Mouse (Mus musculus): ENCODE data around the gene Secisbp2l.
A peak's percentile ranks its signal among the peaks of the same experiment; 100 is the strongest.

Secisbp2l gene

DNA sequence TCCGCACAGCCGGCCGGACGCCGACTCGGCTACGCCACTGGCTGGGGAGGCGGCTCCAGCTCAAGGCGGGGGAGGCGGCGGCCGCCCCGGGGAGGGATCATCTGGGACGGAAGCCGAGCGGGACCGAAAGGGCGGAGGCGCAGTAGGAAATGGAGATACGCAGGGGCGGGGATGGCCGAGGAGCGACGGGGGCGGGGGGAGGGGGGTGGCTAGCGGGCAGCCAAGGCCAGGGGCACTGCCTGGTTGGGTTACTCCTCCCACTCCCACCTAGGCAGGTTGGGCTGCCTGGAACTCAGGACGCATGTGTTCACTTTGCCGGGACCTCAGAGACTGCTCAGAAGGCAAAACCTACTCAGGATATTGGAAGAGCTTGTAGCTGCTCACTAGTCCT is at the start of gene Secisbp2l:
Secisbp2l (minus strand) TSS at position 152 of the 391 bp plus-strand sequence.
- DNase-seq (ENCODE audit: inconsistent age in 2 of 2, low spot score in 1 of 2), result peak; percentile 97 to 99

DNA sequence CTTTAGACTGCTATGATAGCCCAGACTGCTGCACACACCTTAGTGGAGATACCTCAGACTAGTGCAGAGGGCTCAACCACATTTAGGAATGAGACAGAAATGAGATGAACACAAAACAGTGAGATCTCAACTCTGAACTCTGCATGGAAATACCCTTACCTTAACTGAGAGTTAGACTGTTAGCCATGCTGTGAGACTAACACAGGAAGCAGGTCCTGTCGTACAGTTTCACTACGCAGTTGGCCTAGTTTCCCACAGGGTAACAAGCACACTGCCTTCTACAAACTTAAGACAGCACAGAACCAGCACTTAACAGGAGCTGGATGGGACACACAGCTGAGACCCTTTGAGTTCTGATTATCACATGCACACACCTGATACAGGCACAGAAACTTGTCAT is 47.3 kb upstream of the Secisbp2l start:
- no peak for DNase-seq (ENCODE audit: inconsistent age in 2 of 2, low spot score in 1 of 2)

DNA sequence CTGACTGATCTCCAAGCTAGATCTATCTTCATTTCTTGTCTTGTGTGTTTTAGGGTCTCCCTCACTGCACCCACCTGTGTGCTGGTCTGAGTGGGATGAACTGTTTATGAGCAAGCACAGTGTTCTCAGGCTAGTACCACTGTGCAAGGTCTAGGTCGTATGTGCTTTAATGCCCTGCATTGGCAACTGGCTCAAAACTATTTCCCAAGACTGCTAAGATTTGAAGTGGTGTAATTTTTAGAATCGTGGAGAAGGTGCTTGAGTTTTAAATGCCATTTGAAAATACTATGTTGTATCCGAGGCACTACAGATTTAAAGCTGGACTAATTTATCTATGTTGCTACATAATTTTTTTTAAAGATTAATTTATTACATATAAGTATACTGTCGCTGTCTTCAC is 45.2 kb upstream of the Secisbp2l start:
- DNase-seq (ENCODE audit: inconsistent age in 2 of 2, low spot score in 1 of 2), result no peak

DNA sequence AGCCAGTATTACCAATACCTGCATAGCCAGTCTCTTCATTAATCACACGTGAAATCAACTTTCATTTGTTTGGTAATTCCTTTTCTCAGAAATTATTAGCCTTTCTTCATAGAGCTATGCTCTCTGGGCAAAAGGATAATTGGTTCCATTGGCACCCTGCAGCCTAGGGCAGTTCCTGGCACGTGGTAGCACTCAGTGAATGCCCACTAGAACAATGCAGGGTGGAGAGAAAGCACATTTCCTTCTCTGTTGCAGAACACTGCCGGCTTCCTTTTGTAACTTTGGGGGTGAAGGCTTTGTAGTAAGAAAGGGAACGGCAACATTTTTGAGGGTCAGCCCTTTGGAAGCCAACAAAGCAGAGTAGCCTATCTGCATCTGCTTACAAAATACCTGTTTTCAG is 43.5 kb upstream of the Secisbp2l start:
- no peak for DNase-seq (ENCODE audit: inconsistent age in 2 of 2, low spot score in 1 of 2)

DNA sequence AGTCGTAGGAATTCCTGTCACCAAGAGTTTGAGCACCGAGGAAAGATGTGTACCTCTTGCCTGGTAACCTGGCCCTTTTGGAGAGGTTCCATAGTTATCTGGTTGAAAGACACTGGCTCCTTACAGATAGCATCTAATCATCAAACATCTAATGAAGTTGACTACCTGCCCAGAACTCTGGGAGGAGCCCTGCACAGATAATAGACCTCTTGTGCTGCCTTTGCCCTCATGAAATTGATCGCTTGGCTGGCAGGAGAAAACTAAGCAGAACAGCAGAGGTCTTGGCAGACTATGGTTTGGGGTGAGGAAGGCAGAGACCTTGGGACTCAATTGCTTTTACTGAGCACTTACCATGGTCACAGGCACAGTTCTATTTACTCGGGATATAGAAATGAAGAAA is 37.7 kb upstream of the Secisbp2l start:
- DNase-seq (ENCODE audit: inconsistent age in 2 of 2, low spot score in 1 of 2), result no peak

DNA sequence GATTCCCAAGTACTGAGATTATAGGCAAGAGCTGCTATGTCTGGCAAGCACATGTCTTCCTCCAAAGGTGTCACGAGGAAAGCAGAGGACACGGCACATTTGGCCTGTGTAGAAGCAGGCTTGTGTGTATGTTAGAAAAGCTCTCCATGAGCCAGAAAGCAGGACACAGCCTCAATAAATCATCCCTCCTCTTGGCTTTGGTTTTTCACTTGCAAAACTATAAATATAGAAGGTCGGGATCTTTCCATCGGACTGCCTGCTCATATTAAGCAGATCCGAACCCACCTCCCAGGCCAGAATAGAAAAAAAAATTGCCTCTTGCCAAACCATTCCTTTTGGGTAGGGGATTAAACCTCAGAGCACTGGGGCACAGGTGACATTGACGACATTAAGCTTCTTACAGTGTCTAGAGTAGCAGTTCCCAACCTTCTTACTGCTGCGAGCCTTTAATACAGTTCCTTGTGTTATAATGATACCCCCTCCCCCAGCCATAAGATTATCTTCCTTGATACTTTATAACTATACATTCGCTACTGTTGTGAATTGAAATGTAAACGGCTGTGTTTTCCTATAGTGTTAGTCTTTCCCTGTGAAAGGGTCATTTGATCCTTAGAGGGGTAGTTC is 31.4 kb upstream of the Secisbp2l start:
- peak in 1 of 2 experiments; percentile 51 for DNase-seq (ENCODE audit: inconsistent age in 2 of 2, low spot score in 1 of 2)

DNA sequence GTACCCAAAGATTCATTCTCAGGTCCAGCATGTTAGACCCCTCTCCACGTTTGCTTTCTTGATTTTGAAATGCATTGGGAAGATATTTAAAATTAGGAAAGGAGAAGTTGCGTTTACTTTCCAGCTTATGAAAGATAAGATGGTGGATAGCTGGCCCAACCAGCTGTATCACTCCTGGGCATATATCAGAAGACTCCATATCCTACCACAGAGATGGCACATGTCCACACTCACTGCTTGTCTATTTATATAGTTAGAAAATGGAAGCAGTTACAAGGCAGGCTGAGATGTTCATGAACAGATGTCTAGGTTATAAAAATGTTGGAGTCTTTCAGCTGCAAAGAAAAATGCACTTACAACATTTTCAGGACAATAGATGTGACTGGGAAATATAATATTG is 28.7 kb upstream of the Secisbp2l start:
- DNase-seq (ENCODE audit: inconsistent age in 2 of 2, low spot score in 1 of 2), result no peak

DNA sequence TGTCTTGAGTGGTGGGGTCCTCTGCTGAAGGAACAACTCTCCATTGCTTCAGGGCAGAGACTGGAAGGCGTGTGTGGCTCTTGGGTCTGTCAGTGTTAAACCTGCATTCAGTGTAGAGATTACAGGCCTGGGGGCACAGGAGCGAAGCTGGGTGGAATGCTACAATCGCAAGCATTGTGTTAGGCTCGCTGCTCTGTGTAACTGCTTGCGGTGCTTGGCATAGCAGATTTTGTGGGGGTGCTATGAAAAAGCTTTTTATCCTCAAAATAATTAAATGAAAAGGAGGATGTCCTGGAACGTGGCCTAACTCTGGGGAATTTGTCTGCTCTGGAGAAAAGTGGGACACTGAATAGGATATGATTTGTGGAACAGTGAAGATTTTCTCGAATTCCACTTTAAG is 26.9 kb upstream of the Secisbp2l start:
- DNase-seq (ENCODE audit: inconsistent age in 2 of 2, low spot score in 1 of 2), result no peak

DNA sequence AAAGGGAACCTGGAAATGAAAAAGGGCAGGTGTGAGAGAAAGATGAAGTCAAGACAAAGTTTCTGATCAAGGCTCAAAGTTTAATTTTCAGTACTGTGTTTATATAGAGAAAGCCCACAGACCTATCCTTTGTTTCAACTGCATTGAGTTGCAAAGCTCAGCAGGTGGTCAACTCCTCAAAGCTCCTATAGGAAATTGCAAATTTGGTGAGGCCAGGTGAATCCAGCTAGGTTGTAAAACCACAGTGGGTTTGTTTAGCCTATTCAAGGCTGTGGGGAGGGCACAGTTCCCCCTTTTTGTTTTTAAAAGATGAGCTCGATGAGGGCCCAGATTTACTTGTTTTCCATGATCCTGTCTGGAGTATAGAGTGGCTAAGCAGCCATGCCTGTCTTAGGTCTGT is 23.2 kb upstream of the Secisbp2l start:
- DNase-seq (ENCODE audit: inconsistent age in 2 of 2, low spot score in 1 of 2), result no peak

DNA sequence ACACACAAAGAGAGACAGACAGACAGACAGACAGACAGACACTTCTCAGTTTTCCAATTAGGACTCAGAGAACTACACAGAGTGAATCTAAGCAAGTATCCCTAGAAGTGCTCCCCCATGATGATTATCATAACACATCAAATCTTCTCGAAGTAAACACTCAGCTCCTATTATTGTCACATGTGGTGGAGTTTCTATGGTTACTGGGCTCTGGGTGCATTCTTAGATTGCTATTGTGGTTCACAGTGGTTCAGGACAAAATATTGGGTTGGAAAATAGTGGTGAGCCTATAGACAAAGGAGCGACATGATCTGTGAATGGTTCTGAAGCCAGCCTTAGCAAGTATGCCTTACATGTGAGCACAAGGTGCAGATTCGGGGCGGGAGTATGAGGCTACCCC is 19.3 kb upstream of the Secisbp2l start:
- no peak for DNase-seq (ENCODE audit: inconsistent age in 2 of 2, low spot score in 1 of 2)

DNA sequence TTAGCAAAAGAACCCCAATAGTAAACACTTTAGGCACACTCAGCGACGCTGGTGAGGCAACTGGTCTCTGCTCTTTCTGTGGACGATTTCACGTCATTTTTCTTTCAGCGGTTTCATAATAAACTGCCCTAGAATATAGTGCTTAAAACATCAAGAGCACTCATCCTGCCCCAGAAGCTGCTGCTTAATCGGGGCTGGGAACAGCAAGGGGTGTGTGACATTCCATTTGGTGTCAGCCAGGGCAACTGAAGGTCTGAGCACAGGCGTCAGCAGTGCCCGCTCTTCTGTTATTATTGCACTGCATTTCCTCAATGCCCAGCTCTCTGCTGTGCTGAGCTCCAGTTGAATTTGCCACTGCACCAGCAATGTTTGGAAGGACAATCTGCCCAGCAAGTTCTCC is 18.4 kb upstream of the Secisbp2l start:
- no peak for DNase-seq (ENCODE audit: inconsistent age in 2 of 2, low spot score in 1 of 2)

DNA sequence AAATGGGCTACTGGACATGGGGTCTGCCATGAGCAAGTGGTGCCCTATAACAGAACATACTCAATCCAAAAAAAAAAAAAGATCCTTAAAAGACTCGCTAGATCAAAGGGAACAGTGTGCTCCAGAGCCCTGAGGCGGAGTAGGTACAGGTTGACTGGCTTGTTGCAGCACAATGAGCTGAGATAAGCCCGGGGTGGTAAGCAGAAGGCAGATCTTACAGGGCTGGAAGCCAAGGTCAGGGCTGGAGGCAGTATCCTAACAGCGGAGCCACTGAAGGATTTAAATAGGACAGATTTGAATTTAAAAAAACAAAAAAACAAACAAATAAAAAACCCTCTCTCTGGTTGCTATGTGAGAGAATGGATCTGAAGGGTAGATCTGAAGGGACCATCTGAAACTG is 17.8 kb upstream of the Secisbp2l start:
- DNase-seq (ENCODE audit: inconsistent age in 2 of 2, low spot score in 1 of 2), result peak; percentile 69 to 78

DNA sequence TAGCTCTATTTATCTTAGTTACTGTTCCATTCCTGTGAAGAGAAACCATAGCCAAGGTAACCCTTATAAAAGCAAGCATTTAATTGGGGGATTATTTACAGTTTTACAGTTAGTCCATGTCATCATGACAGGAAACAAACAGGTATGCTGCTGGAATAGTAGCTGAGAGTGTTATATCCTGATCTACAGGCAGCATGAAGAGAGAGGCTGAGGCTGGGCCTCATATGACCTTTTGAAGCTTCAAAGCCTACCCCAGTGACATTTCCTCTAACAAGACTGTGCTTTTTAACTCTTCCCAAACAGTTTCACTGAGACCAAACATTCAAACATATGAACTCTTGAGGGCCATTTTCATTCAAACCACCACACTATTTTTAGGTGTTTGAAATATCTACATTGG is 15.2 kb upstream of the Secisbp2l start:
- no peak for DNase-seq (ENCODE audit: inconsistent age in 2 of 2, low spot score in 1 of 2)

DNA sequence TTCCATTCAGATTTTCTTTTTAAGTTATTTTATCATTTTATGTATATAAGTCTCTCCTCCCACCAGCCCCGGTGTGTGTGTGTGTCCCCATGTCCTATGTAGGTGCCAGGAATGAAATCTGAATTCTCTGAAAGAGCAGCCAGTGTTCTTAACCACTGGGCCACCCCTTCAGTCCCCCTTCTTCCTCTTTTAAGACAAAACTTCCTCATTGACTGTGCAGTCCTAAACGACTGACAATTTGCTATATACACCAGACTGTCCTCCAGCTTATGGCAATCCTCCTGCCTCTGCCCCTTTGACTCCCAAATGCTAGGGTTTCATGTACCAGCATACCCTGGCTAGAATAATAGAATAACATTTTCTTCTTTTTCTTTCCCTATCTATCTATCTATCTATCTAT is 12.4 kb upstream of the Secisbp2l start:
- DNase-seq (ENCODE audit: inconsistent age in 2 of 2, low spot score in 1 of 2), result no peak

DNA sequence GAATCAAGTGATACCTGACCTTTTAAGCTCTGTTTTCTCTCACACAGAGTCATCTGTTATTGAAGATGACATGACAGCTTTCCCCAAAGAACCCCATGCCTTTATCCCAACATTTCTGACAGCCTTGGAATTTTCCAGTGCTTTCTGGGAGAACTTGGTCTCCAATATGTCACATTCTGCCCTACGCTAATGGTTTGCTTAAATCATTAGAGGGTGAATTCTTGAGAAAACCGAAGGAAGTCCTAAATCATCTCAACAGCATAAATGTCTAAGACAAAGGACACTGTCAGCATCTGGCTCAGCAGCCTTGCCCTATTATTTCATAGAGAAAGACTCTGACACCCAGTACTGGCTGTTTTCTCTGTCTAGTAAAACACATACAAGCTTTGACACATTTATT is 11.5 kb upstream of the Secisbp2l start:
- peak in 1 of 2 experiments; percentile 38 for DNase-seq (ENCODE audit: inconsistent age in 2 of 2, low spot score in 1 of 2)

DNA sequence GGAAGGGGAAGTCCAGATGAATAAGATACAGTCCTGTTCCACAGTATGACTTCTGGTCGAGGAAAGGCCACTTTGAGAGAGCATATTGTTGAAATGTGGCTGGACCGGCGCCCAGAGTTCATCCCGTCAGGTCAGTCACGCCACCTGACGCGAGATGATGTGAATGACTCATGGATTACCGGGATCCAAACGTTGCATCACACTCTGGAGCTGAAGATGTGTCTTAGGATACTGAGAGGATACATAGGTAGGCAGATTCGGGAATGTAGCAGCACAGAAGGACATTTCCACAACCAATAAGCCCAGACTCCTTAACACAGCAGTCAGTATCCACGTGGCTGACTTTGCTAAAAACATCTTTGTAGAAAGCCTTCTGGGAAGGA is 10.2 kb upstream of the Secisbp2l start:
- DNase-seq (ENCODE audit: inconsistent age in 2 of 2, low spot score in 1 of 2), result no peak

DNA sequence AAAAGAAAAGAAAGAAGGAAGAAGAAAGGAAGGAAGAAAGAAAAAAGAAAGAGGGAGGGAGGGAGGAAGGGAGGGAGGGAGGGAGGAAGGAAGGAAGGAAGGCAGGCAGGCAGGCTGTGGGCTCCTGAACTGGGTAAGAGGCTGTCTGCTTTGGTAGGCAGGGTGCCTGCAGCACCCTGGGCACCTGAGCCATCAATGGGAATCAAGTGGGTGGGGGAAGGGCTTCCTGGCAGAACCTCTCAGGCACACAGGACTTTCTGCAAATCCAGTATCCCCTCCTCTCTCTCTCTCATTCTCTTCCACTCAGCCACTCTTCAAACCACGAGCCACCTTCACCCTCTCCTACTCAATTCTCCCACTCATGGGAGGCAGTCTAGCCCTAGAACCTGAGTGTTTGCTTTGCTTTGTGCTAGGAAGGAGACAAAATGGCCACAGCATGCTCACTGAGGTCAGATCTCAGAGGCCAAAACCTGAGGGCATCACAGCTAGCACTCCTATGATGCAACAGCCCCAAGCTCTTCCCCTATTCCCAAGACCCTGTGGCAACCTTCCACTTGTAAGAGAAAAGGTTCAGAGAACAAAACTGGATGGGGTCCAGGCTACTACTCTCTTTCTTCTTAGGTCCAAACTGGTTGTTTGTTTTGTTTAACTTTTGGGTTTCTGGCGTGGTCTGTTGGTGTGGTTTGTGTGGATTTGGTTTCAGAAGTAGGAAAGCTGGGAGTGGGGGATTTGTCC is 9.6 kb upstream of the Secisbp2l start:
- DNase-seq (ENCODE audit: inconsistent age in 2 of 2, low spot score in 1 of 2), result no peak

DNA sequence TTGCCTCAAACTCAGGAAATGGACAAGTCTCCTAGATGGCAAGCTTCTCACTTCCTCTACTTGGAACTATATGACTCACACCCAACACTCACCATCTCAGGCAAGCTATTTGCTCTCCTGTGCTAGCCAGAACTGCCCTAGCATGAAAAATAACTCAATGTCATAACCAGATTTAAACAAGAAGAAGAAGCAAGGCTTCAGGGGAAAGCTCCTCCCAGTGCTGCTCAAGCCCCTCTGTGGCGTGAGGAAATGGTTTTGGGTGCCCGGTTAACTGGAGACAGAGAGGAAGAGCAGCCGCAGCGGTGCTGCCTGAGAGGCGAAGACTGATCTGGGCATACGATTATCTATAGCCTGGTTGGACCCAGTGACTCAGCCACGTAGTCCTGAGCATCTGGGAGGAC is 8.8 kb upstream of the Secisbp2l start:
- no peak for DNase-seq (ENCODE audit: inconsistent age in 2 of 2, low spot score in 1 of 2)

DNA sequence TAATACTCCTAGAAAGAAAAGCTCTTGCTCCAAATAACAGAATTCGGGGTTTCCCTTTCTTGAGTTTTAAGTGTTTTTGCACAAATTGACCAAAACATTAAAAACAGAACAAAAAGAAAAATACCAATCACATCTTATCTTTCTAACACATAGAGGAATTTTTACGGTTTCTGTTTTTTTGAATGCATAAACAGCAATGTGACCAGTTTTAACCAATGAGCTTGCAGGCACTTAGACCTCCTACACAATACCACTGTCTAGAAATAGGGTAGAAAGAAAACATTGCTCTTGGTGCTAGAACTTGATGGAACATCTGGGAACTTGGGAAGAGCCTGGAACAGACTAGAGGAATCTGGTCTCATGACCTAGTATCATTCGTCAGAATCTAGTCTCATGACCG is 7.6 kb upstream of the Secisbp2l start:
- DNase-seq (ENCODE audit: inconsistent age in 2 of 2, low spot score in 1 of 2), result no peak

DNA sequence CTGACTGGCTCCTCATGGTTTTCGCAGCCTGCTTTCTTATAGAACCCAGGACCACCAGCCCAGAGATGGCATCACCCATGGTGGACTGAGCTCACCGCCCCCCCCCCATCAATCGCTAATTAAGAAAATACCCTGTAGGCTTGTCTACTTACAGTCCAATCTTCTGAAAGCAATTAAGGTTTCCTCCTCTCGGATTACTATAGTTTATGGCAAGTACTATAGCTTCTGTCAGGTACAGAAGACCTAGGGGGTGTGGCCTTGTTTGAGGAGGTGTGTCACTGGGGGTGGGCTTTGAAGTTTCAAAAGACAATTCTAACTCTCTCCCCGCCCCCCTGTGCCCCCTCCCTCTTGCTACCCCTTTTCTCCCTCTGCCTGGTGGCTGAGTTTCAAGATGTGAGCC is 6.6 kb upstream of the Secisbp2l start:
- DNase-seq (ENCODE audit: inconsistent age in 2 of 2, low spot score in 1 of 2), result no peak

DNA sequence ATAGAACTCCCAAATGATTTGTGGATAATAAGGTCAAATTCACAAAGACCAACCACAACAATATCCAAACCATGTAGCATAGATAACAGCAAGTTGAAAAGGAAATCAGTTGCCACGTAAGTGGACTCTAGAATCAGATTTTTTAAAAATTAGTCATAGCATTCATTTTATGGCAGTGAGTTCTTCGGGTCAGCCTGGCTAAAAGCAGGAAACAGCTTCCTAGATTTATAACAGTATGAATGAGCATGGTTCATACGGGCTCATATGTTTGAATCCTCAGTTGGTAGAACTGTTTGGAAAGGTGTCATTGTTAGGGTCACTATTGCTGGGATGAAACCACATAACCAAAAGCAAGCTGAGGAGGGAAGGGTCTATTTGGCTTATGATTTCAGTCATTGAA is 6.1 kb upstream of the Secisbp2l start:
- peak in 1 of 2 experiments; percentile 31 for DNase-seq (ENCODE audit: inconsistent age in 2 of 2, low spot score in 1 of 2)

DNA sequence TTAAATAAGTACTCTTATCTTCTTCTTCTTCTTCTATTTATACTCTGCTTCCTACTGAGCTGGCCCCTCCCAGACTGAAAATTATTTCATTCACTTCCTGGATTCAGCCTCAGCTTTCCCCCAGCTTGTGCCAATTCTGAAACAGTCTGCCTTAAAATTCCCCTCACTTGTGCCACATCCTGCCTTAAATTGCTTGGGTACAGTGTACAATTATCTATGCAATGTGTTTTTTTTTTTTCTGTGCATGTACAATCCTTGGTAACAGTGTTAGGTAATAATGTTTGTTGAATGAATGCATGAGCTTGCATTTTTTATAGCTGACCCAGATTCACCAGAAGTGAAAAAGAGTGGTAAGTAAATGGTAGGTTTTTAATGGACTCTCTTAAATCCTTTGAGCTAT is 5.7 kb upstream of the Secisbp2l start:
- no peak for DNase-seq (ENCODE audit: inconsistent age in 2 of 2, low spot score in 1 of 2)

DNA sequence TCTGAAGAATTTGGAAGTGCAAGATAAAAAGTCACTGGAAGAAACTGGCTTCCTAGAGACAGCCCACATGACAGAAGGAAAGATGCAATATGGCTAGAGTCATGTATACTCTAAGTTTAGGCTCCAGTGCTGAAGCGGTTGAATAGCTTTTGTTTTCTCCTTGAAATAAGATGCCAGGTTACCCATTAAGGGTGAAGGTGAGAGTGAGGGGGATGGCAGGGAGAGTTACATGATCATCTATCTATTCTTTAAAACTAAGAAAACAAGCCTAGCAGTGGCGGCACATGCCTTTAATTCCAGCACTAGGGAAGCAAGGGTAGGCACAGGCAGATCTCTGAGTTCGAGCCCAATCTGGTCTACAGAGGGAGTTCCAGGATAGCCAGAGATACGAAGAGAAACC is 2.4 kb upstream of the Secisbp2l start:
- DNase-seq (ENCODE audit: inconsistent age in 2 of 2, low spot score in 1 of 2), result no peak

Data from adrenal gland, adult (tissue).